Mouse (Mus musculus) mesoderm, embryonic 11.5 days (tissue): ENCODE measurements around the gene Arfgef2.

Experiments
- DNase-seq: peaks from one replicate; pipeline ENCODE4 v3.0.0-alpha.2; 2012; ENCODE audit warnings: low read depth, low spot score

Arfgef2 gene

GRCm38 (mm10) chr2:166805250-166806172 lies at the start of gene Arfgef2:
Gene Arfgef2, plus strand, starts transcription at chr2:166805588.
- DNase-seq: peak; percentile 93

GRCm38 (mm10) chr2:166757969-166758368 lies 47.4 kb upstream of the Arfgef2 start:
- no peak for DNase-seq

- peak; percentile 54 for DNase-seq
Measured at GRCm38 (mm10) chr2:166764051-166764450, 41.3 kb upstream of the Arfgef2 start.

- DNase-seq: no peak
Measured at GRCm38 (mm10) chr2:166767591-166767990, 37.8 kb upstream of the Arfgef2 start.

- no peak for DNase-seq
Measured at GRCm38 (mm10) chr2:166771396-166771795, 34.0 kb upstream of the Arfgef2 start.

- no peak for DNase-seq
Measured at GRCm38 (mm10) chr2:166773587-166773986, 31.8 kb upstream of the Arfgef2 start.

- DNase-seq: no peak
Measured at GRCm38 (mm10) chr2:166774275-166774674, 31.1 kb upstream of the Arfgef2 start.

GRCm38 (mm10) chr2:166775357-166775893 lies 30.0 kb upstream of the Arfgef2 start:
- no peak for DNase-seq

- DNase-seq: peak; percentile 62
Measured at GRCm38 (mm10) chr2:166776272-166776671, 29.1 kb upstream of the Arfgef2 start.

GRCm38 (mm10) chr2:166779956-166780355 lies 25.4 kb upstream of the Arfgef2 start:
- no peak for DNase-seq

- peak; percentile 77 for DNase-seq
Measured at GRCm38 (mm10) chr2:166780980-166781578, 24.3 kb upstream of the Arfgef2 start.

- DNase-seq: no peak
Measured at GRCm38 (mm10) chr2:166784376-166784775, 21.0 kb upstream of the Arfgef2 start.

GRCm38 (mm10) chr2:166786353-166787004 lies 18.9 kb upstream of the Arfgef2 start:
- peak; percentile 93 for DNase-seq

- no peak for DNase-seq
Measured at GRCm38 (mm10) chr2:166791738-166792137, 13.7 kb upstream of the Arfgef2 start.

- DNase-seq: no peak
Measured at GRCm38 (mm10) chr2:166792355-166792754, 13.0 kb upstream of the Arfgef2 start, which contains the start of gene Trp53rkb. Gene Trp53rkb, plus strand, starts transcription at chr2:166792531.

GRCm38 (mm10) chr2:166793542-166794214 lies 11.7 kb upstream of the Arfgef2 start:
- DNase-seq: peak; percentile 76

GRCm38 (mm10) chr2:166799615-166800472 lies 5.5 kb upstream of the Arfgef2 start:
- no peak for DNase-seq

GRCm38 (mm10) chr2:166800473-166800857 lies 4.9 kb upstream of the Arfgef2 start:
- DNase-seq: no peak

GRCm38 (mm10) chr2:166801436-166801835 lies 4.0 kb upstream of the Arfgef2 start:
- no peak for DNase-seq

- no peak for DNase-seq
Measured at GRCm38 (mm10) chr2:166803298-166803697, 2.1 kb upstream of the Arfgef2 start.
